Mouse (Mus musculus): ENCODE results near the gene Gm10226.

- TF ChIP-seq GATA1 (IDR thresholded peaks at IDR 0.05; ENCODE audit: borderline replicate concordance, low read length) = no peak
- TF ChIP-seq FLI1 (IDR thresholded peaks at IDR 0.05; ENCODE audit: low read length) = no peak
These were observed 41.4 kb downstream of the Gm10226 start for GRCm38 (mm10) chr17:21733049-21733448.
